Mouse (Mus musculus) stomach, embryonic 14.5 days (tissue): ENCODE data around the gene Gm44503. TPM values are rescaled to one million over a fixed set of nuclear protein-coding genes. Genes with fewer than 3 reads are reported as not detected.

Experiments
- ATAC-seq: fragments of 200-750 bp; cut with Nextera tagmentation; 2 replicates; pipeline ENCODE4 v1.8.0; 2017; ENCODE audit warnings: low read depth, moderate TSS enrichment; ENCODE audit not compliant: insufficient number of reproducible peaks, insufficient read depth, low FRiP score
- H3K27ac ChIP-seq: fragments of 300-500 bp; sonication (generic); 2 replicates; pipeline ENCODE4 v1.5.1; 2014; ENCODE audit warnings: mild to moderate bottlenecking, low read length, moderate library complexity, mixed read lengths
- H3K27me3 ChIP-seq: fragments of 300-500 bp; sonication (generic); 2 replicates; pipeline ENCODE4 v1.6.1; 2014; ENCODE audit warnings: low read length, control low read depth, mixed read lengths; ENCODE audit not compliant: control insufficient read depth, insufficient read depth
- H3K36me3 ChIP-seq: fragments of 300-500 bp; sonication (generic); 2 replicates; pipeline ENCODE4 v1.6.1; 2014; ENCODE audit warnings: mild to moderate bottlenecking, control low read depth, low read length, moderate library complexity, mixed read lengths; ENCODE audit not compliant: control insufficient read depth, insufficient read depth
- H3K4me1 ChIP-seq: fragments of 300-500 bp; sonication (generic); 2 replicates; pipeline ENCODE4 v1.6.1; 2014; ENCODE audit warnings: low read length, control low read depth, mixed read lengths; ENCODE audit not compliant: control insufficient read depth, insufficient read depth
- H3K4me2 ChIP-seq: fragments of 300-500 bp; sonication (generic); replicated peaks from 2 replicates; pipeline ENCODE4 v1.6.1; 2014; ENCODE audit warnings: low read depth, low read length, control low read depth
- H3K4me3 ChIP-seq: fragments of 300-500 bp; sonication (generic); 2 replicates; pipeline ENCODE4 v1.5.1; 2014; ENCODE audit warnings: low read depth, low read length, control low read depth
- H3K9ac ChIP-seq: fragments of 300-500 bp; sonication (generic); replicated peaks from 2 replicates; pipeline ENCODE4 v1.6.1; 2014; ENCODE audit warnings: low read depth, mild to moderate bottlenecking, control low read depth, low read length, moderate library complexity, mixed read lengths
- H3K9me3 ChIP-seq: fragments of 300-500 bp; sonication (generic); 2 replicates; pipeline ENCODE4 v1.6.1; 2016; ENCODE audit warnings: low read depth, low read length, control low read depth; ENCODE audit not compliant: control insufficient read depth
- WGBS: fragments of 180-500 bp; shearing (Covaris S2); extraction: QIAGEN DNeasy Blood & Tissue Kit; methylation state at CpG from one replicate; pipeline ENCODE4 v1.1.7; 2014; 5-methylcytosine and 5-hydroxymethylcytosine counted together
- polyA plus RNA-seq: library from polyadenylated mRNA; unstranded; fragments of >200 nt; fragmentation: Nextera tagmentation; extraction: Ambion mirVana; gene quantifications from 2 replicates; pipeline ENCODE4 v1.2.1, GENCODE M21; 2014

The Gm44503 gene
- polyA plus RNA-seq, 1 experiment from 2014 or later, result not detected

GRCm38 (mm10) chr9:73044146-73045079 is 85.8 kb downstream of the Gm44503 start, which contains the start of gene Rab27a:
TSS of gene Rab27a (plus strand) at chr9:73044854.
- Histone ChIP-seq H3K9me3 (no peaks in the 10 kb centered on the region), H3K36me3 (no peaks in the 10 kb centered on the region), H3K9ac (peak within 1 kb of the TSS; percentile 36; the same call in 1 of the 2 replicates), H3K27me3 (no peaks in the 10 kb centered on the region), H3K4me3 (peak within 1 kb of the TSS; percentile 47), H3K27ac (peak within 1 kb of the TSS; percentile 44; the same call in 1 of the 2 replicates), H3K4me2 (peak within 1 kb of the TSS; percentile 89), H3K4me1 (peaks cover 18% of the 10 kb centered on the region; the same call in 1 of the 2 replicates)
- under 1% methylated on average over 41 of the region's 41 CpGs for WGBS
- peak; percentile 67 for ATAC-seq

- WGBS, result 7% methylated on average over 7 of the region's 7 CpGs
- Histone ChIP-seq H3K27me3 (no peaks in the 10 kb centered on the region), H3K4me3 (peak overlapping the region; percentile 47), H3K9ac (peak overlapping the region; percentile 36; the same call in 1 of the 2 replicates), H3K9me3 (no peaks in the 10 kb centered on the region), H3K27ac (no peak overlapping the region; the same call in 1 of the 2 replicates), H3K4me1 (peaks cover 23% of the 10 kb centered on the region; the same call in 1 of the 2 replicates), H3K4me2 (peak overlapping the region; percentile 89), H3K36me3 (no peaks in the 10 kb centered on the region)
- no peak for ATAC-seq
Measured at GRCm38 (mm10) chr9:73045204-73045603, 86.6 kb downstream of the Gm44503 start.

- H3K4me2 ChIP-seq, result peak overlapping the region; percentile 89
- no peak overlapping the region for H3K9ac ChIP-seq
- 61% methylated on average over 10 of the region's 10 CpGs for WGBS
- peaks cover 19% of the 10 kb centered on the region; the same call in 1 of the 2 replicates for H3K4me1 ChIP-seq
- H3K9me3 ChIP-seq, result no peaks in the 10 kb centered on the region
- ATAC-seq, result no peak
- no peak overlapping the region for H3K27ac ChIP-seq
- H3K36me3 ChIP-seq, result no peaks in the 10 kb centered on the region
- H3K4me3 ChIP-seq, result peak overlapping the region; percentile 47
- H3K27me3 ChIP-seq, result no peaks in the 10 kb centered on the region
Measured at GRCm38 (mm10) chr9:73045711-73046110, 87.1 kb downstream of the Gm44503 start.

GRCm38 (mm10) chr9:73047906-73048305 is 89.3 kb downstream of the Gm44503 start:
- 85% methylated on average over 2 of the region's 2 CpGs for WGBS
- no peak for ATAC-seq
- no peak overlapping the region for H3K9ac ChIP-seq

GRCm38 (mm10) chr9:73048927-73049326 is 90.3 kb downstream of the Gm44503 start:
- Histone ChIP-seq H3K27me3 (no peaks in the 10 kb centered on the region), H3K4me2 (no peak overlapping the region), H3K36me3 (no peaks in the 10 kb centered on the region), H3K4me1 (peaks cover 19% of the 10 kb centered on the region; the same call in 1 of the 2 replicates), H3K27ac (no peak overlapping the region), H3K4me3 (no peak overlapping the region), H3K9me3 (no peaks in the 10 kb centered on the region), H3K9ac (no peak overlapping the region)
- 30% methylated on average over 4 of the region's 4 CpGs for WGBS
- ATAC-seq, result no peak

More at GRCm38 (mm10) chr9:73047906-73048305, 89.3 kb downstream of the Gm44503 start:
- no peaks in the 10 kb centered on the region for H3K27me3 ChIP-seq
- no peak overlapping the region for H3K27ac ChIP-seq
- no peaks in the 10 kb centered on the region for H3K9me3 ChIP-seq
- peaks cover 19% of the 10 kb centered on the region; the same call in 1 of the 2 replicates for H3K4me1 ChIP-seq
- H3K4me2 ChIP-seq, result no peak overlapping the region
- H3K4me3 ChIP-seq, result no peak overlapping the region
- no peaks in the 10 kb centered on the region for H3K36me3 ChIP-seq

GRCm38 (mm10) chr9:73049833-73050232 is 91.2 kb downstream of the Gm44503 start:
- WGBS, result 17% methylated on average over 5 of the region's 5 CpGs
- no peak overlapping the region for H3K9ac ChIP-seq
- H3K4me1 ChIP-seq, result peaks cover 12% of the 10 kb centered on the region; the same call in 1 of the 2 replicates
- no peak for ATAC-seq
- H3K36me3 ChIP-seq, result no peaks in the 10 kb centered on the region
- no peaks in the 10 kb centered on the region for H3K9me3 ChIP-seq
- H3K4me3 ChIP-seq, result no peak overlapping the region
- no peak overlapping the region for H3K4me2 ChIP-seq
- no peaks in the 10 kb centered on the region for H3K27me3 ChIP-seq
- no peak overlapping the region for H3K27ac ChIP-seq

GRCm38 (mm10) chr9:73050606-73051005 is 92.0 kb downstream of the Gm44503 start:
- Histone ChIP-seq H3K9me3 (no peaks in the 10 kb centered on the region), H3K4me3 (no peak overlapping the region), H3K4me1 (peaks cover 6% of the 10 kb centered on the region; the same call in 1 of the 2 replicates), H3K4me2 (no peak overlapping the region), H3K27ac (no peak overlapping the region), H3K27me3 (no peaks in the 10 kb centered on the region), H3K36me3 (no peaks in the 10 kb centered on the region), H3K9ac (no peak overlapping the region)
- 39% methylated on average over 8 of the region's 8 CpGs for WGBS
- ATAC-seq, result no peak

- H3K4me1 ChIP-seq, result no peaks in the 10 kb centered on the region; the same call in 1 of the 2 replicates
- no peak overlapping the region for H3K4me2 ChIP-seq
- no peaks in the 10 kb centered on the region for H3K9me3 ChIP-seq
- ATAC-seq, result no peak
- no peak overlapping the region for H3K9ac ChIP-seq
- H3K27me3 ChIP-seq, result no peaks in the 10 kb centered on the region
- 46% methylated on average over 10 of the region's 10 CpGs for WGBS
- H3K36me3 ChIP-seq, result no peaks in the 10 kb centered on the region
- H3K4me3 ChIP-seq, result no peak overlapping the region
- no peak overlapping the region for H3K27ac ChIP-seq
Measured at GRCm38 (mm10) chr9:73055441-73055911, 96.8 kb downstream of the Gm44503 start.
